Mouse (Mus musculus) lung, postnatal 0 days (tissue): ENCODE measurements around the gene 1810043G02Rik. TPM values are rescaled to one million over a fixed set of nuclear protein-coding genes. Genes with fewer than 3 reads are reported as not detected.

Experiments used
- ATAC-seq: fragments of 200-750 bp; cut with Nextera tagmentation; 2 replicates; pipeline ENCODE4 v1.8.0; 2017; ENCODE audit warnings: moderate library complexity
- DNase-seq: peaks from one replicate; pipeline ENCODE4 v3.0.0-alpha.2; 2016; ENCODE audit warnings: low spot score
- H3K27ac ChIP-seq: fragments of 300-500 bp; sonication (generic); 2 replicates; pipeline ENCODE4 v1.5.1; 2014; ENCODE audit warnings: antibody characterized with exemption, mild to moderate bottlenecking, low read length, mixed read lengths
- H3K27me3 ChIP-seq: fragments of 300-500 bp; sonication (generic); replicated peaks from 2 replicates; pipeline ENCODE4 v1.6.1; 2014; ENCODE audit warnings: low read length, mixed read lengths; ENCODE audit not compliant: insufficient read depth
- H3K36me3 ChIP-seq: fragments of 300-500 bp; sonication (generic); 2 replicates; pipeline ENCODE4 v1.6.1; 2014; ENCODE audit warnings: low read length, mixed read lengths; ENCODE audit not compliant: insufficient read depth
- H3K4me1 ChIP-seq: fragments of 300-500 bp; sonication (generic); 2 replicates; pipeline ENCODE4 v1.6.1; 2014; ENCODE audit warnings: antibody characterized with exemption, low read depth, low read length, mixed read lengths; ENCODE audit not compliant: insufficient read depth
- H3K4me2 ChIP-seq: fragments of 300-500 bp; sonication (generic); replicated peaks from 2 replicates; pipeline ENCODE4 v1.6.1; 2014; ENCODE audit warnings: low read depth, mild to moderate bottlenecking, low read length, moderate library complexity, mixed read lengths
- H3K4me3 ChIP-seq: fragments of 300-500 bp; sonication (generic); 2 replicates; pipeline ENCODE4 v1.5.1; 2014; ENCODE audit warnings: low read depth, low read length
- H3K9ac ChIP-seq: fragments of 300-500 bp; sonication (generic); replicated peaks from 2 replicates; pipeline ENCODE4 v1.6.1; 2014; ENCODE audit warnings: low read depth, mild to moderate bottlenecking
- H3K9me3 ChIP-seq: fragments of 300-500 bp; sonication (generic); 2 replicates; pipeline ENCODE4 v1.6.1; 2016; ENCODE audit warnings: low read length, mixed read lengths
- CTCF ChIP-seq: IDR thresholded peaks from 2 replicates; pipeline ENCODE4 v1.5.1; 2016; ENCODE audit warnings: antibody characterized with exemption, mild to moderate bottlenecking
- EP300 ChIP-seq: IDR thresholded peaks from 2 replicates; pipeline ENCODE4 v1.6.1; 2016; ENCODE audit warnings: antibody characterized with exemption, mild to moderate bottlenecking, control low read depth
- WGBS: fragments of 180-500 bp; shearing (Covaris S2); extraction: QIAGEN DNeasy Blood & Tissue Kit; methylation state at CpG from one replicate; pipeline ENCODE4 v1.1.7; 2014; 5-methylcytosine and 5-hydroxymethylcytosine counted together
- polyA plus RNA-seq: library from polyadenylated mRNA; unstranded; fragments of >200 nt; fragmentation: Nextera tagmentation; extraction: Ambion mirVana; gene quantifications from 2 replicates; pipeline ENCODE4 v1.2.1, GENCODE M21; 2015

1810043G02Rik gene
- polyA plus RNA-seq, 1 experiment from 2014 or later = 16.8 TPM

DNA sequence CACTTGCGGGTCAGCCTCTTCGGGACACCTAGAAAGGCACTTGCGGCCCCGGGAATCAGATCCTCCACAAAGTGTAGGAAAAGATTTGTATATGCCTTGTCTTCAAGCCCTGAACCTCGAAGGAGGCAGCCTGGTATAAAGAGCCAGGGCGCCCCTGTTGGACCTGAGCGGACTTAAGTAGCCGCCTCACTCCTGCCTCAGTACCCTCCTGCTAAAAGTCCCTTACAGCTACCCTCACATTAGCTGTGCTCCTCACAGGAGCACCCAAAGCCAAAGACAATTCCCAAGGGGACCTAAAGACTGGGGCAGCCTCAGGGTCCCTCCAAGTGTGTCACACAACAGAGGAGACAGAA, 8.4 kb upstream of the 1810043G02Rik start:
- Histone ChIP-seq H3K4me3 (0 out of 2 replicates have a peak overlapping the region, but pooled peaks have one; percentile 12), H3K9me3 (no peaks in the 10 kb centered on the region), H3K27ac (no peak overlapping the region), H3K9ac (no peak overlapping the region), H3K4me1 (no peaks in the 10 kb centered on the region), H3K27me3 (peaks cover 15% of the 10 kb centered on the region; the same call in 1 of the 2 replicates), H3K4me2 (peak overlapping the region; percentile 42; the same call in 1 of the 2 replicates), H3K36me3 (no peaks in the 10 kb centered on the region)
- TF ChIP-seq EP300 (no peak), CTCF (no peak)
- WGBS = 10% methylated on average over 8 of the region's 8 CpGs
- ATAC-seq (no peak), DNase-seq (no peak)

DNA sequence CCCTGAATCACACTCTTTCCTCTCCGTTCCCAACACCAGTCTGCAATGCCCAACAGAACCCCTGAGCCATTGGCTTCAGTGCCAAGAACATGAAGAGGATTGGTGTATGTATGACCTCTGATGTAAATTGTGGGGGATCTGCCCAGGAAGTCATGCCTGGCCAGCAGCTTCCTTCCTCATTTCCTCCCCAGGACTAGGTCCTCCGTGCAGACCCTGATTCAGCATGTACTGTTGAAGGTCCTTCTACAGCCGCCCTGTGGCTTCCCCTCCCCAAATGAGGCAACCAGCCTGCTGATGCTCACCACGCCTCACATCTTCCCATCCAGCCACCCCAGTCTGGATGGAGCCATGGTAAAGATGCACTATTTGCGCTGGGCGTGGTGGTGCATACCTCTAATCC, 7.8 kb upstream of the 1810043G02Rik start, which contains the start of gene Trpm2:
Gene Trpm2 (minus strand): TSS at position 83 of the 400 bp plus-strand sequence.
- TF ChIP-seq CTCF (no peak), EP300 (no peak)
- no peaks in the 10 kb centered on the region for H3K4me1 ChIP-seq
- H3K4me2 ChIP-seq = peak within 1 kb of the TSS; percentile 42
- H3K9ac ChIP-seq = no peak within 1 kb of the TSS
- H3K4me3 ChIP-seq = 0 out of 2 replicates have a peak within 1 kb of the TSS, but pooled peaks have one; percentile 12
- peaks cover 15% of the 10 kb centered on the region; the same call in 1 of the 2 replicates for H3K27me3 ChIP-seq
- no peak within 1 kb of the TSS for H3K27ac ChIP-seq
- peak; percentile 50 for DNase-seq
- H3K36me3 ChIP-seq = no peaks in the 10 kb centered on the region
- H3K9me3 ChIP-seq = no peaks in the 10 kb centered on the region
- peak; percentile 40 for ATAC-seq
- 66% methylated on average over 6 of the region's 6 CpGs for WGBS

DNA sequence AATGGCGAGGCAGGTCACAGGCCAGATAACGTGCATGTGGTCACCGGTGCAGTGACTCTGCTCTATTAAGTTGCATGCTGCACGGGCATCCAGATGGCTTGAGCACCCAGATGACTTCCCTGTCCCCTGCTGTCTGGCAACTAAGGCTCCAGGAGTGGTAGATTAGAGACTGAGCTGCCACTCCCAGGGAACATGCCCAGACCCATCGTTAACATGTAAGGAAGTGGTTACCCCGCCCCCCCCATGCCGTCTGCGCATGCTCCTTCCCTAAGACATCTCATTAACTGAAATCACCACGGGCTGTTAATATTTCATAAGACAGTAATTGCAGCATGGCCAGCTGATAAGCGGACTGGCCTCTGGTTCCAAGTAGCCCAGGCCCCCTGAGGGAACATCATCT, 7.1 kb upstream of the 1810043G02Rik start:
- TF ChIP-seq CTCF = no peak
- TF ChIP-seq EP300 = no peak
- no peaks in the 10 kb centered on the region for H3K4me1 ChIP-seq
- peaks cover 15% of the 10 kb centered on the region; the same call in 1 of the 2 replicates for H3K27me3 ChIP-seq
- H3K9me3 ChIP-seq = no peaks in the 10 kb centered on the region
- no peak overlapping the region for H3K27ac ChIP-seq
- ATAC-seq (0 out of 2 replicates have a peak, but pooled peaks have one; percentile 32), DNase-seq (no peak)
- WGBS = 83% methylated on average over 10 of the region's 10 CpGs
- H3K4me2 ChIP-seq = no peak overlapping the region
- no peak overlapping the region for H3K9ac ChIP-seq
- no peaks in the 10 kb centered on the region for H3K36me3 ChIP-seq
- H3K4me3 ChIP-seq = no peak overlapping the region

DNA sequence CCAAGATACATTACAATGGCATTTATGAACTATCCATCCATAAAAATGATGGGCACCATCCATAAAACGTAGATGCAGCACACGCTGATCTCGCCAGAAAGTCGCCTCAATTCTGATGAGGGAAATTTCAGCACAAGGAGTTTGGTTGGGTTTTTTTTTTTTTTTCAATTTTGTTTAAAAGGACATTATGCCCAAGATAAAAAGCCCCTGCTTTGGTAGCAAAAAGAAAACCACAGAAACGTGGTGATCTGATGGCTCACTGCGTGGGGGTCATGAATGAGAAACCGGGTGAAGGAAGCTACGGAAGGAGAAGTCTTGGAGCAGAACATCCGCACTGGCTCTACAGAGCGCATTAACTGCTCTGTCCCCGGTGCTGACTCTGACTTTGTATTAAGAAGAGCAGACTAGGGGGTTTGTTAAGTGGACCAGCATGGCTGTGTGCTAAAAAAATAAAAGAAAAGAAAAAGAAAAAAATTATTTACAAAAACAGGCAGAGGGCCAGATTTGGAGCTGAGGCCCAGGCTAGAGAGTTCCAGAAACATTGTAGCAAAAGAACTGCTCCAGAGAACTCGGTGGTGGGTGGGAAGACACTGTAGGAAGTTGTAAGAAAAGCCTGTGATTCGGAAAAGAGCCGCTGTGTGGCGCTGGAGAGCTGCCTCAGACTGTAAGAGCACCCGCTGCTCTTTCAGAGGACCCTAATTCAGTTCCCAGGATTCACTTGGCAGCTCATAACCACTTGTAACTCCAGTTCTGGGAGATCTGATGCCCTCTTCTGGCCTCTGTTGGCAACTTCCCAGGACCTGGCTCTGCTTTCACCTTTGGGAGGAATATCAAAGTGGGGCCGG, 6.4 kb upstream of the 1810043G02Rik start:
- no peak for DNase-seq
- Histone ChIP-seq H3K4me3 (no peak overlapping the region), H3K27ac (no peak overlapping the region), H3K9me3 (no peaks in the 10 kb centered on the region), H3K9ac (no peak overlapping the region), H3K36me3 (no peaks in the 10 kb centered on the region), H3K4me2 (no peak overlapping the region), H3K4me1 (no peaks in the 10 kb centered on the region), H3K27me3 (peaks cover 15% of the 10 kb centered on the region; the same call in 1 of the 2 replicates)
- peak; percentile 25; the same call in 1 of the 2 replicates for TF ChIP-seq CTCF
- no peak for TF ChIP-seq EP300
- WGBS = 55% methylated on average over 17 of the region's 17 CpGs
- no peak for ATAC-seq

DNA sequence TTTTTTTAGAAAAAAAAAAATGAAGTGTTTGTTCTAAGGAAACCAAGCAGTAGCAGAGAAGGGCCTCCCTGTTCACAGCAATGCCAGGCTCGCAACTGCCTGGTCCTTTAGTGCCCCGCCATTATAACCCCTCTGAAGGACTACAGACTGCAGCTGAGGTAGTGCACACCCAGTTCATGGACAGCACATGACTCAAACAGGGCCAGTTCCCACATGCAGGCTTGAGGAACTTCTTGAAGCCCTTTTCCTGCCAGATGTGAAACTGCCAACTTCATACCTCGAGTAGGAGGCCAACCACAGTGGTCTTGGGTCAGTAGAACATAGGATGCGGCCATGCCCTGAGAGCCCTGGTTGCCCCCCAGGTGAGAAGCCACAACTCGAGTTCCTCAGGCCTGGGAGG, 4.0 kb upstream of the 1810043G02Rik start:
- ATAC-seq (no peak), DNase-seq (no peak)
- Histone ChIP-seq H3K9me3 (no peaks in the 10 kb centered on the region), H3K4me3 (no peak overlapping the region), H3K27ac (no peak overlapping the region), H3K4me2 (no peak overlapping the region), H3K4me1 (no peaks in the 10 kb centered on the region), H3K36me3 (no peaks in the 10 kb centered on the region), H3K9ac (no peak overlapping the region), H3K27me3 (0 out of 2 replicates have a peak, but pooled peaks cover 7% of the 10 kb centered on the region)
- 49% methylated on average over 5 of the region's 5 CpGs for WGBS
- no peak for TF ChIP-seq CTCF
- TF ChIP-seq EP300 = no peak

DNA sequence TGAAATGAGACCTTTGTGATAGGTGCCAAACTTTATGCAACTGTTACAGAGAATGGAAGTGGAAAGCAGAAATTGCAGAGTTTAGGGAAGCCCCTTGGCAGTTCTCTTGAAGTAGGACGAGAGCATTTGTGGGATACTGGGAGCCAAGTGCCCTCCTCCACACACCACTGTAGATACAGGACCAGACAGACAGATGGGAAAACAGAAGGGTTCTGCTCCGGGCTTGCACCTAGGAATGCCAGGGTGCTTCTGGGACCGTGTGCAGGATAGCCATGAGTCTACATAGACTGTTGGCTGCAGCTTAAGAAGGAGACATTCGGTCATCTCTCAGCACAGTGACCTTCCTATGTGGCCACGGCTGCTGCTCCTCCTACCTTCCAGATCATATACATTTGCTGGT, 3.5 kb upstream of the 1810043G02Rik start:
- H3K36me3 ChIP-seq = no peaks in the 10 kb centered on the region
- WGBS = 63% methylated on average over 5 of the region's 5 CpGs
- H3K4me1 ChIP-seq = no peaks in the 10 kb centered on the region
- H3K27ac ChIP-seq = no peak overlapping the region
- ATAC-seq (no peak), DNase-seq (no peak)
- no peak overlapping the region for H3K9ac ChIP-seq
- no peak overlapping the region for H3K4me3 ChIP-seq
- TF ChIP-seq EP300 (no peak), CTCF (no peak)
- H3K4me2 ChIP-seq = no peak overlapping the region
- 0 out of 2 replicates have a peak, but pooled peaks cover 4% of the 10 kb centered on the region for H3K27me3 ChIP-seq
- no peaks in the 10 kb centered on the region for H3K9me3 ChIP-seq
